Mouse (Mus musculus): ENCODE measurements around the gene Hyal2. TPM values are rescaled to one million over a fixed set of nuclear protein-coding genes. Genes with fewer than 3 reads are reported as not detected.

Gene Hyal2
- polyA plus RNA-seq, 1 experiment: 9.7 TPM

DNA sequence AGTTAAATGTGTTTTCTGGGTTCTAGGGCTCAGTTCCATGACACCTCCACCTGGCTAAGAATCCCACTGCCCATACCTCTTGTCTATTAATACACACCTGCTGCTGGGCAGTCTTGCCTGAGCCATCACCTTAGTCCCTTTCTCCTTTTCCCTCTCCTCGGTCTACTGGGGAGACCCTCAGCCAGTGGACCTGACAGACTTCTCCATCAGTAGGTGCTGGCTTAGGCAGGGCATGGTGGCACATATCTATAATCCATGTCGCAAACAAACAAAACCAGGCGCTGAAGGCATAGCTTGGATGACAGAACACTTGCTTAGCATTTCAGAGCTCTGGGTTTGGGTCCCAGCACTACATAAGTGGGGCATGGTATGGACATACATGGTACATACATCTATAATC, 29.0 kb upstream of the Hyal2 start:
- Histone ChIP-seq H3K27ac (ENCODE audit: insufficient read depth, low read length) (no peak overlapping the region), H3K4me3 (ENCODE audit: insufficient read depth, low read length) (no peak overlapping the region), H3K4me1 (ENCODE audit: control insufficient read depth, insufficient read depth, low read length) (peaks cover 6% of the 10 kb centered on the region)
- TF ChIP-seq POLR2A (IDR thresholded peaks at IDR 0.05; ENCODE audit: extremely low read depth, insufficient read depth, low read length): no peak
- TF ChIP-seq CTCF (IDR thresholded peaks at IDR 0.05; ENCODE audit: extremely low read depth, insufficient read depth, low read length): no peak

DNA sequence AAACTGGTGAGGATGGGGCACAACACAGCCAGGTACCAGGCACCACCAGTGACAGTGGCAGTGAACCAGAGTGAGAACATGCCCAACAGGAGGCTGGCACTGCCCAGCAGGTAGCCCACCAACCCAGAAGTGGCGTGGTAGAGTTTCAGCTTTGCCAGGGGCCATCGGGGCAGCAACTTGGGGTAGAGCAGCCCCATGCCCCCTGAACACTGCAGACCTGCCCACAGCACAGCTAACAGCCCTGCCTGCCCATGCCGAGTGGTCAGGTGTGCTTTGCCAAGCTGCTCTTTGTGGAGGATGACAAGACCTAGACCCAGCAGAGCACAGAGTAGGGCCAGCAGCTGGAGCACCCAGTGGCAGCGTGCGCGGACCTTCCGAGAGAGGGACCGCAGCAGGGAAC, 27.8 kb upstream of the Hyal2 start:
- Histone ChIP-seq H3K4me1 (ENCODE audit: control insufficient read depth, insufficient read depth, low read length) (peaks cover 6% of the 10 kb centered on the region), H3K4me3 (ENCODE audit: insufficient read depth, low read length) (no peak overlapping the region), H3K27ac (ENCODE audit: insufficient read depth, low read length) (no peak overlapping the region)
- TF ChIP-seq POLR2A (IDR thresholded peaks at IDR 0.05; ENCODE audit: extremely low read depth, insufficient read depth, low read length) (no peak; the same call in 1 of the 2 replicates), CTCF (IDR thresholded peaks at IDR 0.05; ENCODE audit: extremely low read depth, insufficient read depth, low read length) (no peak)

DNA sequence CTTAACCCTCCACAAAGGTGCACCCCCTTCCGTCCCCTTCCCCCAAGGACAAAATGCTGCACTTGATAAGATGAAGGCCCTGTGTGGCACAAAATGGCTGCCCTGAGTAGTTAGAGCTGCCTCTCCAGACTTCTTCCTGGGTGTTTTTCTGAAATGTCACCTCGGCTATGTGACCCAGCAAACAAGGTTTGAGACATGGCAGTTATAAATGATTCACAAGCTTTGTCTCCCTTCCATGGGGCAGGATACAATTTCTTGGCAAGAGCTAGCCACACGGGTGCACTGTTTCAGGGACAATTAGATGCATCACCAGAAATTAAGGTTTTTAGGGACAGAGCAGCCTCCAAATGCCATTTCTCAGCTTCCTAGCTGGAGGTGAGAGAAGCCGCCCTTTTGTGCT, 27.3 kb upstream of the Hyal2 start:
- TF ChIP-seq CTCF (IDR thresholded peaks at IDR 0.05; ENCODE audit: extremely low read depth, insufficient read depth, low read length): no peak
- TF ChIP-seq POLR2A (IDR thresholded peaks at IDR 0.05; ENCODE audit: extremely low read depth, insufficient read depth, low read length): no peak
- Histone ChIP-seq H3K27ac (ENCODE audit: insufficient read depth, low read length) (no peak overlapping the region), H3K4me3 (ENCODE audit: insufficient read depth, low read length) (no peak overlapping the region), H3K4me1 (ENCODE audit: control insufficient read depth, insufficient read depth, low read length) (peaks cover 6% of the 10 kb centered on the region)

DNA sequence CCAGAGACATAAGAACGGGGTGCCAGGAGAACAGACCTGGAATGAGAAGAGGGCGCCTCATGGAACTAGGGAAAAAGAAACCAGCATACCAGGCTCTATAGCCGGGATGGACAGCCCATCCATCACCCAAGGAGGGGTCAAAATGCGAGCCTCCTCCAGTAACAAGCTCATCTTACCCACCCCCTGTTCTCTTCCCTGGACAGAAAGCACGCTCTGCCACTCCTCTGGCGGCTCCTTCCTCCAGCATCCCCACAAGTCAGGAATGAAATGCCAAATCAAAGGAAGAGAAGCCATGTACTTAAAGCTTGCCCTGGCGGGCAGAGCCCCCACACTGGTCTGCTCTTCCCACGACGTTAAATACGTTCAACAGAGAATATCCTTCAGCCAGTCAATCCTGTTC, 26.7 kb upstream of the Hyal2 start:
- no peak overlapping the region for H3K27ac ChIP-seq (ENCODE audit: insufficient read depth, low read length)
- peak overlapping the region; percentile 51 for H3K4me3 ChIP-seq (ENCODE audit: insufficient read depth, low read length)
- H3K4me1 ChIP-seq (ENCODE audit: control insufficient read depth, insufficient read depth, low read length): peaks cover 4% of the 10 kb centered on the region
- TF ChIP-seq CTCF (IDR thresholded peaks at IDR 0.05; ENCODE audit: extremely low read depth, insufficient read depth, low read length): no peak
- no peak for TF ChIP-seq POLR2A (IDR thresholded peaks at IDR 0.05; ENCODE audit: extremely low read depth, insufficient read depth, low read length)

DNA sequence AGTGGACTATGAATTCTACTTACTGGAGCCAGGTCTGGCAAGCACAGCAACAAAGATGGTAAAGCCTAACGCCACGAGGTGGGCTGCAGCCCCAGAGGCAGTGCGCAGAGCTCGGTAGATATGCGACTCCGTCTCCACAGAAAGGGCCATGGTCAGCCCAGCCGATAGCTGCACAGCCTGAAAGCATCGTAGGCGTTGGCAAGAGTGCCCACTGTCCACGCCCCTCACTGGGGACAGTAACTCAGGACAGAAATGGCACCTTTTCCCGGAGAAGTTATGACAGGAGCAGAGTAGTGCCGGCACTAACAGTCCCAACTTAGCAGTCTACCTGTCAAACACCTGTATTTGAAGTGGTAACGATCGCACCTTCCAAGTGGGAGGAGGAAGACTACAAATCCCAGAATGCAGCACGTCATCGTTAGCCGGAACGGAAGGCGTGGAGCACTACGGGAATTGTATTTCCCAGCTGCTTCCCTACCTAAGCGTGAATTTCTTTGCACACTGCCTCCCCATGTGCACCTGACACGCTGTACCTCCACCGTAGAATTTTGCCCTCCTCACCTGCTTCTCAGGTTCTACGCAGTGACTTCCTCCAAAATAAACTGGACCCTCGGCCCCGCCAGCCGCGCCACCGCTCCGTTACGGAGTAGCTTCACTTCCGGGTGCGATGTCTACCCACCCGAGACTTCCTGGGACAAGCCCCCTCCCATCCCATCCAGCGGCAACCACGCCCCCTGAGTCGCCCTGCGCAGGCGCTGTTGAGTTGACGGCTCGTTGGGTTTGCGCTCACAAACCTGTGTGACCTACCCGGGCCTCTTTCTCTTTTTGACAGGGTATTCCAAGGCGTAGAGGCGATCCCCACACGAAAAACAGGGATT, 26.0 kb upstream of the Hyal2 start, which contains the start of the genes Cyb561d2 and Nprl2:
Gene Cyb561d2 (minus strand): TSS at position 720 of the 878 bp plus-strand sequence.
Gene Nprl2 (plus strand): TSS at position 753 of the 878 bp plus-strand sequence.
- Histone ChIP-seq H3K27ac (ENCODE audit: insufficient read depth, low read length) (no peak within 1 kb of the TSS), H3K4me3 (ENCODE audit: insufficient read depth, low read length) (peak within 1 kb of the TSS; percentile 51), H3K4me1 (ENCODE audit: control insufficient read depth, insufficient read depth, low read length) (peaks cover under 1% of the 10 kb centered on the region)
- TF ChIP-seq CTCF (IDR thresholded peaks at IDR 0.05; ENCODE audit: extremely low read depth, insufficient read depth, low read length) (no peak), POLR2A (IDR thresholded peaks at IDR 0.05; ENCODE audit: extremely low read depth, insufficient read depth, low read length) (peak; percentile 70; the same call in 1 of the 2 replicates)

DNA sequence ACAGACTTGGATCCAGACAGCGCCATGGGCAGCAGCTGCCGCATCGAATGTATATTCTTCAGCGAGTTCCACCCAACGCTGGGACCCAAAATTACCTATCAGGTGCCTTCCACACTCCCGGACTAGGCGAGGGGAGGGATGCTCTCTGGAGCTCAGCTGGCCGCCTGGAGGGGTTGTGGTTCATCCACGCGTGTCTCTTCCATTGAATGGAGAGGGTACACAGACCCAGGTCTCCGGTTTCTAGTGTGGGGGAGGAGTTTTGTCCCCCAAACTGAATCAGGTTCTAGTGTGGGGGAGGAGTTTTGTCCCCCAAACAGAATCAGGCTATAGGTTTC, 25.4 kb upstream of the Hyal2 start:
- TF ChIP-seq POLR2A (IDR thresholded peaks at IDR 0.05; ENCODE audit: extremely low read depth, insufficient read depth, low read length) (no peak), CTCF (IDR thresholded peaks at IDR 0.05; ENCODE audit: extremely low read depth, insufficient read depth, low read length) (no peak)
- Histone ChIP-seq H3K4me3 (ENCODE audit: insufficient read depth, low read length) (peak overlapping the region; percentile 51), H3K4me1 (ENCODE audit: control insufficient read depth, insufficient read depth, low read length) (no peaks in the 10 kb centered on the region), H3K27ac (ENCODE audit: insufficient read depth, low read length) (no peak overlapping the region)

DNA sequence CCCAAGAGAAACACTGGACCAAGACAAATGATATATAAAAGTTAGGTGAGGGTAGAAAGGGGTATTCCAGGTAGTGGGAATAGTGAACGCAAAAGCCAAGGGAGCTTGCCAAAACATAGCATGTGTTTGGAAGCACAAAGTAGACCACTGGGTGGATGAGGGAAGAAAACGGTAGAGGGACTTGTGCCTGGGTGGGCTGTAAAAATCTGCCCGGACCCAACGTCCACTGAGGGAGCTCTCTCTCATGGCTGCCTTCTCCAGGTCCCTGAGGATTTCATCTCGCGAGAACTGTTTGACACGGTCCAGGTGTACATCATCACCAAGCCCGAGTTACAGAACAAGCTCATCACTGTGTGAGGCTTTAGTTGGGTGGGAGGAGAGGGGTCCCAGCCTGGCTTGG, 25.0 kb upstream of the Hyal2 start:
- TF ChIP-seq CTCF (IDR thresholded peaks at IDR 0.05; ENCODE audit: extremely low read depth, insufficient read depth, low read length): no peak
- TF ChIP-seq POLR2A (IDR thresholded peaks at IDR 0.05; ENCODE audit: extremely low read depth, insufficient read depth, low read length): no peak
- Histone ChIP-seq H3K4me3 (ENCODE audit: insufficient read depth, low read length) (peak overlapping the region; percentile 51), H3K4me1 (ENCODE audit: control insufficient read depth, insufficient read depth, low read length) (no peaks in the 10 kb centered on the region), H3K27ac (ENCODE audit: insufficient read depth, low read length) (no peak overlapping the region)

DNA sequence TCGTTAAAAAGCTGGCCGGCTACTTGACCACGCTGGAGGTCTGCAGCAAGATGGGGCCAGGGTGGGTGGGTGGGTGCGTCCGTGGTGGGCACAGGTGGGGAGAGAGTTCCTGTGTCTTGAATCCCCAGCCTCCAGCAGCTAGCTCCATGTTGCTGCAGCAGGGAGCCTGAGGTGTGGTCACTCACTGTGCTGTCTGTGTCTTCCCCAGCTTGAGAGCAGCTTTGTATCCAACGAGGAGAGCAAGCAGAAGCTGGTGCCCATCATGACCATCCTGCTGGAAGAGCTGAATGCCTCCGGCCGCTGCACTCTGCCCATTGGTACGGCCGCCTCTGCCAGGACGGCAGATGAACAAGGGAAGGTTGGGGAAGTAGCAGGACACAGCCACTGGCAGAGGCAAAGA, 24.4 kb upstream of the Hyal2 start:
- Histone ChIP-seq H3K4me3 (ENCODE audit: insufficient read depth, low read length) (no peak overlapping the region), H3K4me1 (ENCODE audit: control insufficient read depth, insufficient read depth, low read length) (no peaks in the 10 kb centered on the region), H3K27ac (ENCODE audit: insufficient read depth, low read length) (no peak overlapping the region)
- no peak for TF ChIP-seq POLR2A (IDR thresholded peaks at IDR 0.05; ENCODE audit: extremely low read depth, insufficient read depth, low read length)
- TF ChIP-seq CTCF (IDR thresholded peaks at IDR 0.05; ENCODE audit: extremely low read depth, insufficient read depth, low read length): no peak

DNA sequence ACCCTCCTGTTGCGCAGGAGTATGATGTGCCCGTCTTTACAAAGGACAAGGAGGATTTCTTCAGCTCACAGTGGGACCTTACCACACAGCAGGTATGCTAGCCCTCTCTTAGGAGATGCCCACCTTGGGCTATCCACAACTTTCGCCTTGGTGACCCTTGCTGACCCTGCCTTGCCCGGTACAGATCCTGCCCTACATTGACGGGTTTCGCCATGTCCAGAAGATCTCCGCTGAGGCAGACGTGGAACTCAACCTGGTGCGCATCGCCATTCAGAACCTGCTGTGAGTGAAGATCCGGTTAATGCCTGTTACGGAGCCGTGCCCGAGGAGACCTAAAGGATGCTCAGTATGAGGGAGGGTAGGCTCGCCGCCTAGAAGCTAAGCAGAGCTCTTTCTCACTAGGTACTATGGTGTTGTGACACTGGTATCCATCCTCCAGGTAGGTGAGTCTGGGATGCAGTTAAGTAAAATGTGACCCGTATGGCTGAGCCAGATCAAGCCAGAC, 23.5 kb upstream of the Hyal2 start:
- Histone ChIP-seq H3K4me1 (ENCODE audit: control insufficient read depth, insufficient read depth, low read length) (no peaks in the 10 kb centered on the region), H3K27ac (ENCODE audit: insufficient read depth, low read length) (no peak overlapping the region), H3K4me3 (ENCODE audit: insufficient read depth, low read length) (no peak overlapping the region)
- TF ChIP-seq POLR2A (IDR thresholded peaks at IDR 0.05; ENCODE audit: extremely low read depth, insufficient read depth, low read length): no peak
- TF ChIP-seq CTCF (IDR thresholded peaks at IDR 0.05; ENCODE audit: extremely low read depth, insufficient read depth, low read length): no peak

DNA sequence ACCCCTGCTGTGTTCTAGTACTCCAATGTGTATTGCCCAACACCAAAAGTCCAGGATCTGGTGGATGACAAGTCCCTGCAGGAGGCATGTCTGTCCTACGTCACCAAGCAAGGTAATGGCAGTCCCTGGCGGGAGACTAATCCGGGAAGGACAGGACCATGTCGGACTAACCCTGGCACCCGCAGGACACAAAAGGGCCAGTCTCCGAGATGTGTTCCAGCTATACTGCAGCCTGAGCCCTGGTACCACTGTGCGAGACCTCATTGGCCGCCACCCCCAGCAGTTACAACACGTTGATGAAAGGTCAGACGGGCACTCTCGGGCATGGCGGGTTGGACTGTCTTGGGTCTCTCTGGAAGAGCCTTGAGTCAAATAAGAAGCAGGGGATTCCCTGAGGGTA, 23.0 kb upstream of the Hyal2 start:
- no peaks in the 10 kb centered on the region for H3K4me1 ChIP-seq (ENCODE audit: control insufficient read depth, insufficient read depth, low read length)
- TF ChIP-seq POLR2A (IDR thresholded peaks at IDR 0.05; ENCODE audit: extremely low read depth, insufficient read depth, low read length) (no peak), CTCF (IDR thresholded peaks at IDR 0.05; ENCODE audit: extremely low read depth, insufficient read depth, low read length) (no peak)
- no peak overlapping the region for H3K27ac ChIP-seq (ENCODE audit: insufficient read depth, low read length)
- H3K4me3 ChIP-seq (ENCODE audit: insufficient read depth, low read length): no peak overlapping the region
